Mouse (Mus musculus) hindbrain, postnatal 0 days (tissue): ENCODE data around the gene Tom1. TPM values are rescaled to one million over a fixed set of nuclear protein-coding genes. Genes with fewer than 3 reads are reported as not detected.
A peak's percentile ranks its signal among the peaks of the same experiment; 100 is the strongest.

Experiments
- ATAC-seq: fragments of 200-750 bp; cut with Nextera tagmentation; 2 replicates; pipeline ENCODE4 v1.8.0; 2017; ENCODE audit warnings: mild to moderate bottlenecking, moderate TSS enrichment, moderate library complexity
- DNase-seq: peaks from one replicate; pipeline ENCODE4 v3.0.0-alpha.2; 2015; ENCODE audit warnings: low spot score
- H3K27ac ChIP-seq: fragments of 300-500 bp; sonication (generic); 2 replicates; pipeline ENCODE4 v1.5.1; 2014; ENCODE audit warnings: mild to moderate bottlenecking
- H3K27me3 ChIP-seq: fragments of 300-500 bp; sonication (generic); 2 replicates; pipeline ENCODE4 v1.6.1; 2014; ENCODE audit warnings: low read length, mixed read lengths; ENCODE audit not compliant: insufficient read depth
- H3K36me3 ChIP-seq: fragments of 300-500 bp; sonication (generic); 2 replicates; pipeline ENCODE4 v1.6.1; 2014; ENCODE audit warnings: low read length, mixed read lengths; ENCODE audit not compliant: insufficient read depth
- H3K4me1 ChIP-seq: fragments of 300-500 bp; sonication (generic); 2 replicates; pipeline ENCODE4 v1.6.1; 2014; ENCODE audit warnings: antibody characterized with exemption, low read length, mixed read lengths; ENCODE audit not compliant: insufficient read depth
- H3K4me2 ChIP-seq: fragments of 300-500 bp; sonication (generic); 2 replicates; pipeline ENCODE4 v1.6.1; 2014; ENCODE audit warnings: low read depth, mild to moderate bottlenecking, low read length, moderate library complexity, mixed read lengths
- H3K4me3 ChIP-seq: fragments of 300-500 bp; sonication (generic); 2 replicates; pipeline ENCODE4 v1.5.1; 2014; ENCODE audit warnings: low read length
- H3K9ac ChIP-seq: fragments of 300-500 bp; sonication (generic); replicated peaks from 2 replicates; pipeline ENCODE4 v1.6.1; 2014; ENCODE audit warnings: mild to moderate bottlenecking, low read length, moderate library complexity, mixed read lengths
- H3K9me3 ChIP-seq: fragments of 300-500 bp; sonication (generic); 2 replicates; pipeline ENCODE4 v1.6.1; 2016; ENCODE audit warnings: low read length, mixed read lengths
- CTCF ChIP-seq: IDR thresholded peaks from 2 replicates; pipeline ENCODE4 v1.5.1; 2016; ENCODE audit warnings: antibody characterized with exemption, control low read depth, low read depth
- WGBS: fragments of 180-500 bp; shearing (Covaris S2); extraction: QIAGEN DNeasy Blood & Tissue Kit; methylation state at CpG from one replicate; pipeline ENCODE4 v1.1.7; 2014; 5-methylcytosine and 5-hydroxymethylcytosine counted together
- polyA plus RNA-seq: library from polyadenylated mRNA; unstranded; fragments of >200 nt; fragmentation: Nextera tagmentation; extraction: Ambion mirVana; gene quantifications from 2 replicates; pipeline ENCODE4 v1.2.1, GENCODE M21; 2015
- total RNA-seq: library from RNA; depleted of rRNA; stranded (reverse); fragments of >200 nt; gene quantifications from 2 replicates; pipeline ENCODE4 v1.2.3, GENCODE M21; 2014

The Tom1 gene
- total and polyA plus RNA-seq, 2 experiments from 2014 or later: 45.9 to 48.2 TPM

DNA sequence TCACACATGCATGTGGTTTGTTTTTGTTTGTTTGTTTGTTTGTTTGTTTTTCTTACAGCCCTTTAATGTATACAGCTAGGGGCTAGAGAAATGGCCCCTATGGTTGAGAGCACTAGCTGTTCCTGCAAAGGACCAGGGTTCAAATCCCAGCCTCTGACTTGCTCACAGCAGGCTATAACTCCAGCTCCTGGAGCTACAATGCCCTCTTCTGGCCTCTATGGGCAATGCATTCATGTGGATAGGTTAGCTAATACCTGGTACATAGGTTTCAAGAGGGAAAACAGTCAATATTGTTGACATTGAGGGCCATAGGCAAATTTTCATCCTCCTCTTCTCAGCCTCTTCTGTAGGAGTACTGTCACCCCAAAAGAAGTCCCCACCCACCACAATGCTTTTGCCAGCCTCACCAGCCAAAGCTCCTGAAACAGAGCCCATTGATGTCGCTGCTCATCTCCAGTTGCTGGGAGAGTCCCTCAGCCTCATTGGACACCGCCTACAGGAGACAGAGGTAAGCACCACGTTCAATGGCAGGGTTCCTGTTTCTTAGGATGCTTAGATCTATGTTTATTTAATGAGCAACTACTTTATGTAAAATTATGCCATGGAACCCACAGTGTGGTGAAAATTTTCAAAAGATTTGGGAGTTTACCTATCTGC, 9.7 kb upstream of the Tom1 start:
- no peak overlapping the region for H3K4me2 ChIP-seq
- no peak for TF ChIP-seq CTCF
- no peak for ATAC-seq
- no peaks in the 10 kb centered on the region for H3K27me3 ChIP-seq
- 89% methylated on average over 3 of the region's 3 CpGs for WGBS
- no peak overlapping the region for H3K4me3 ChIP-seq
- no peak overlapping the region for H3K9ac ChIP-seq
- H3K27ac ChIP-seq: no peak overlapping the region
- no peak for DNase-seq
- H3K9me3 ChIP-seq: no peaks in the 10 kb centered on the region
- no peaks in the 10 kb centered on the region for H3K4me1 ChIP-seq
- H3K36me3 ChIP-seq: peaks cover 50% of the 10 kb centered on the region

DNA sequence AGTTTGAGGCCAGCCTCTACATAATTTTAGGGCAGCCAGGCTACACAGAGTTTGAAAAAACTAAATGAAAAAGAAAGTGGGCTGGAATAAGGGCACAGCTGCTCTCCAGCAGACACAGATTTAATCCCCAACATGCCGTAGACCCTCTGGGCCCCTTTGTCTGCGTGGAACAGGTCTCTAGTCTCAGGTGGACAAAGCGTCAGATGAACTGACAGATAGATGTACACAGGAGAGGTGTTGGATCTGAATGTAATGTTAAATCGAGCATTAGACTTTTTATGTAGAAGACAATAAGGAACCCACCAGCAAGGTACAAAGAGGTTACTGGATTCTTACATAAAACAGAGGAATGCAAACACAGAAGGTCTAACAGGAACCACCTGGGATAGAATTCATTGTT, 7.7 kb upstream of the Tom1 start:
- H3K36me3 ChIP-seq: peaks cover 60% of the 10 kb centered on the region
- ATAC-seq (no peak), DNase-seq (no peak)
- H3K4me1 ChIP-seq: no peaks in the 10 kb centered on the region
- TF ChIP-seq CTCF: no peak
- H3K4me2 ChIP-seq: no peak overlapping the region
- no peaks in the 10 kb centered on the region for H3K9me3 ChIP-seq
- H3K27me3 ChIP-seq: no peaks in the 10 kb centered on the region
- 94% methylated on average over 4 of the region's 4 CpGs for WGBS
- H3K27ac ChIP-seq: no peak overlapping the region
- H3K4me3 ChIP-seq: no peak overlapping the region
- no peak overlapping the region for H3K9ac ChIP-seq

DNA sequence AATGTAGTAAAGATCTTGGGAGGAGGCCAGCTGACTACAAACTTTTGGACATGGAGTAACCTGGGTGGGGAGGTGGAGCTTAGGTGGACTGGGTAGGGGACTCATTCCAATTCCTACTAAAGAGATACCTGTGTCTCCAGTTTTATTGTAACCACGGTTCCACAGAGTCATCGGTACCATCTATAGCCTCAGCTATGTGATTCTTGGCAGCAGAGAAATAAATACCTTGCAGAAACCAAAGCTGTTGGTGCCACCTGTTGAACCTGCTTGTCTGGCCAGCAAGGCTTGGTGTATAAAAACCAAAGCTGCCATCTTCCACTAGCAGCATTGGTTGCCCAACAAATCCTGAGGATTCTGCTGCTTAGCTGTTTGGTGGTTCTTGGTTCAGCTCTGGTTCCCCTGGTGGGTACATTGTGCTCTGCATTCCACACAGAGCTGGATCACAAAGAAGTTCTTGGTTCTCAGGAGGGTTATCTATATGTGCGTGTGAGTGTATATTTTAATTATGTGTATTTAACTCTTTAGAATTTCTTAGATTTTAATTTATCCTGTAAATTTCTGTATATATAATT, 3.0 kb upstream of the Tom1 start:
- Histone ChIP-seq H3K4me1 (no peaks in the 10 kb centered on the region), H3K36me3 (peaks cover 29% of the 10 kb centered on the region; the same call in 1 of the 2 replicates), H3K27ac (no peak overlapping the region), H3K4me3 (no peak overlapping the region), H3K9ac (no peak overlapping the region), H3K27me3 (no peaks in the 10 kb centered on the region), H3K9me3 (no peaks in the 10 kb centered on the region), H3K4me2 (no peak overlapping the region)
- peak; percentile 46 for TF ChIP-seq CTCF
- WGBS: 93% methylated on average over 3 of the region's 3 CpGs
- ATAC-seq (no peak), DNase-seq (peak; percentile 4)

DNA sequence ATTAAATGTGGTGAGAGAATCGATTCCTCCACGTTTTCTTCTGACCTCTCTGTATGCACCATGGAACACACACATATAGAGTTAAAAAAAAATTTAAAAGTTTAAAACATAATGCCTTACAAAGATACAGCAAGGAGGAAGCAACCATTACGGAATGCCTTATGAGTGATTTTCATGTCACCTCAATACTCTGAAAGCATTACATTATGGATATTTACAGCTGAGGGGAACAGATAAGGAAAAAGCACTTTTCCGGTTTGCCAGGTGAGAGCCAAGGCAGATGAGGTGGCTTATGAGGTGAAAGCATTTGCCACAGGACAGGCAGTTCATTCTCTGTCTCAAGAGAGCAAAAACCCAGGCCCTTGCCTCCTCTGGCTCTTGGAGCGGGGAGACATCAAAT, 544 bp upstream of the Tom1 start:
- peak overlapping the region; percentile 42 for H3K4me3 ChIP-seq
- H3K9me3 ChIP-seq: no peaks in the 10 kb centered on the region
- 69% methylated on average over 5 of the region's 5 CpGs for WGBS
- H3K27ac ChIP-seq: peak overlapping the region; percentile 85; the same call in 1 of the 2 replicates
- peak overlapping the region; percentile 28 for H3K9ac ChIP-seq
- DNase-seq (no peak), ATAC-seq (no peak)
- no peak for TF ChIP-seq CTCF
- peaks cover 17% of the 10 kb centered on the region; the same call in 1 of the 2 replicates for H3K36me3 ChIP-seq
- H3K4me2 ChIP-seq: peak overlapping the region; percentile 79
- no peaks in the 10 kb centered on the region for H3K4me1 ChIP-seq
- H3K27me3 ChIP-seq: no peaks in the 10 kb centered on the region

DNA sequence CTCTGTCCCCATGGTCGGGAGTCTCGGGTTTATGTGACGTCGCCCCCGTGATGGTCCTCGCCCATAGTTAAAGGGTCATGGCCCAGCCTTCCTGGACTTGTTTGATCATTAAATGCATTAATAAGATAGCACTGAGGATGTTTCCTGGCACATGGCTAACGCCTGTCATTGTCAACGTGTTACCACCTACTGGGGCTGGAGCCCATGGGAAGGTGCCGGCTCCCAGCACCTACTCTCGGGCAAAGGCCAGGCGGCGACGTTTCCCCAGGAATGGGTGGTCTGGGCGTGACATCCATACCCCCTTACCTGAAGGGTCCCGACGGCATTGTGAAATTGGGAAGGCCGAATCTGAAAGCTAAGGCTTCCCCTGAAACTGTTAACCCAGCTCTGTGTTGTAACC, 780 bp downstream of the Tom1 start:
- peak overlapping the region; percentile 79 for H3K4me2 ChIP-seq
- H3K4me1 ChIP-seq: no peaks in the 10 kb centered on the region
- peak overlapping the region; percentile 69 for H3K27ac ChIP-seq
- 2% methylated on average over 17 of the region's 17 CpGs for WGBS
- ATAC-seq: no peak
- no peak; the same call in 1 of the 2 replicates for TF ChIP-seq CTCF
- no peaks in the 10 kb centered on the region for H3K9me3 ChIP-seq
- H3K27me3 ChIP-seq: no peaks in the 10 kb centered on the region
- DNase-seq: no peak
- peak overlapping the region; percentile 42 for H3K4me3 ChIP-seq
- H3K36me3 ChIP-seq: peaks cover 6% of the 10 kb centered on the region; the same call in 1 of the 2 replicates
- H3K9ac ChIP-seq: peak overlapping the region; percentile 28

DNA sequence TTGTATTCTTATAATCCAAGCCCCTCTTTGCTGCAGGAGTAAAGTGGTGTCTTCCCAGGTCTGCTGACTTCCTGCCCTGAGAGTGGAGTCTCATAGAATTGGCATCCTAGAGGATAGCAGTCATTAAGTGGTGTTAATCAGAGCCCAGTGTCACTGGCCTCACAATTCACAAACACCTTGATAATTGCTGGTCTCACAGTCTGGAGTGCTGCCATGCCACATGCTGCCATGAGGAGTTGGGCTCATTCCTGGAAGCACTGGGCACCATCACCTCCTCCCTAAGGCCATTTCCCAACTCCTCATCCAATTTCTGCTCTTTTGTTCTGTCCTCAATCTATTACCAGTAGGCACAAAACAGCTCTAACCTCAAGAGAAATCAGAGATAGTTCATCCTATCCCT, 2.1 kb downstream of the Tom1 start:
- no peak for ATAC-seq
- no peaks in the 10 kb centered on the region for H3K4me1 ChIP-seq

DNA sequence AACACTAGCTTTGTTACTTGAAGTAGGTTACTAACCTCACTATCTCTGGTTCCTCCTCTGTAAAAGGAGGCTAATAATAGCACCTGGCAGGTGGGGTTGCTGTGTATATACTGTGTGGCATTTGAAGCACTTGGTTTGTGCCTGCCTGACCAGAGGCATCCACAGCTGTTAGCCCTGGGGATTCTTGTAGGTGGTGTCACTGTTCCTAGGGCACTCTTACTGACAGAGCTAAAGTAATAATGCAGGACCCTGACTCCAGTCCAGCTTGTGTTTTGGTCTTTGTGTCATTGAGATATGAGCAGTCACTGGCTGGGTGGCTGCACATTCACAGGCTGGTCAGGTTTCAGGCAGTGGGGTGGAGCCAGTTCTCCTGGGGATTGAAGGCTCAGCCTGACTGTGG, 5.0 kb downstream of the Tom1 start:
- H3K27me3 ChIP-seq: no peaks in the 10 kb centered on the region
- H3K4me1 ChIP-seq: no peaks in the 10 kb centered on the region
- no peak overlapping the region for H3K4me2 ChIP-seq
- H3K9me3 ChIP-seq: no peaks in the 10 kb centered on the region
- TF ChIP-seq CTCF: no peak
- no peaks in the 10 kb centered on the region for H3K36me3 ChIP-seq
- H3K27ac ChIP-seq: no peak overlapping the region
- 0 out of 2 replicates have a peak overlapping the region, but pooled peaks have one; percentile 10 for H3K9ac ChIP-seq
- no peak overlapping the region for H3K4me3 ChIP-seq
- ATAC-seq: no peak
- DNase-seq: no peak

More for the DNA sequence above, 2.1 kb downstream of the Tom1 start:
- no peak overlapping the region for H3K4me3 ChIP-seq
- no peaks in the 10 kb centered on the region; the same call in 1 of the 2 replicates for H3K36me3 ChIP-seq
- H3K4me2 ChIP-seq: no peak overlapping the region
- no peaks in the 10 kb centered on the region for H3K9me3 ChIP-seq
- no peak overlapping the region for H3K27ac ChIP-seq
- no peak overlapping the region for H3K9ac ChIP-seq
- TF ChIP-seq CTCF: no peak
- no peaks in the 10 kb centered on the region for H3K27me3 ChIP-seq
- no peak for DNase-seq
